Comparison of ENCODE assay signal across 8 mouse cellular contexts in genomic region chr1:156741482-156742411, GRCm38 (mm10). TPM values are rescaled to one million over a fixed set of nuclear protein-coding genes. Genes with fewer than 3 reads are reported as not detected.
DNase-seq lines count a peak whose midpoint lies in the region; ATAC-seq and TF ChIP-seq lines count a peak whose summit lies in the region.

No protein-coding gene starts in this region.

- H3K4me1 ChIP-seq in heart, embryonic 13.5 days, result peaks cover 18% of the 10 kb centered on the region
- H3K4me1 ChIP-seq in neural tube, embryonic 13.5 days (replicated peaks), result no peaks in the 10 kb centered on the region
- peaks cover 3% of the 10 kb centered on the region for H3K4me1 ChIP-seq in testis, adult 2 months (ENCODE audit: control insufficient read depth, insufficient read depth, low read length)

- no peak for ATAC-seq in heart, embryonic 13.5 days (ENCODE audit: extremely low read depth, insufficient number of reproducible peaks, low FRiP score, low TSS enrichment)
- peak; percentile 54 for ATAC-seq in neural tube, embryonic 13.5 days (ENCODE audit: low read depth)

- H3K27ac ChIP-seq in heart, embryonic 13.5 days (replicated peaks), result no peak overlapping the region
- no peak overlapping the region for H3K27ac ChIP-seq in neural tube, embryonic 13.5 days (replicated peaks)
- 0 out of 2 replicates have a peak overlapping the region, but pooled peaks have one; percentile 7 for H3K27ac ChIP-seq in testis, adult 2 months (ENCODE audit: control insufficient read depth, insufficient read depth, low read depth, low read length)

- H3K9me3 ChIP-seq in heart, embryonic 13.5 days, result no peaks in the 10 kb centered on the region
- no peaks in the 10 kb centered on the region for H3K9me3 ChIP-seq in neural tube, embryonic 13.5 days

- no peak for TF ChIP-seq POLR2A in testis, adult 2 months (IDR thresholded peaks at IDR 0.05; ENCODE audit: control insufficient read depth, low read depth, low read length)

- no peaks in the 10 kb centered on the region for H3K27me3 ChIP-seq in heart, embryonic 13.5 days (replicated peaks)
- H3K27me3 ChIP-seq in neural tube, embryonic 13.5 days, result peaks cover 10% of the 10 kb centered on the region; the same call in 1 of the 2 replicates
- no peaks in the 10 kb centered on the region for H3K27me3 ChIP-seq in testis, adult 2 months (ENCODE audit: control insufficient read depth, insufficient read depth, low read length)

- 54% methylated on average over 11 of the region's 11 CpGs for WGBS in heart, embryonic 13.5 days
- 66% methylated on average over 11 of the region's 11 CpGs for WGBS in neural tube, embryonic 13.5 days

- 0 out of 2 replicates have a peak overlapping the region, but pooled peaks have one; percentile 6 for H3K9ac ChIP-seq in heart, embryonic 13.5 days
- H3K9ac ChIP-seq in neural tube, embryonic 13.5 days, result no peak overlapping the region

- DNase-seq in CD4-positive helper T cell, adult 2 months (ENCODE audit: low read depth, low spot score), result peak; percentile 55
- DNase-seq in adrenal gland, postnatal 10 days, result peak; percentile 81
- peak; percentile 65 for DNase-seq in embryo, embryonic 11.5 days (ENCODE audit: low read depth, low spot score)
- peak; percentile 77 to 80 for DNase-seq in kidney, postnatal 4 days
- peak; percentile 42 to 63 for DNase-seq in lung, adult 18-20 months

- H3K4me3 ChIP-seq in heart, embryonic 13.5 days, result no peak overlapping the region
- H3K4me3 ChIP-seq in neural tube, embryonic 13.5 days, result no peak overlapping the region
- H3K4me3 ChIP-seq in testis, adult 2 months (ENCODE audit: control insufficient read depth, low read depth, low read length), result no peak overlapping the region

- TF ChIP-seq CTCF in testis, adult 2 months (IDR thresholded peaks at IDR 0.05; ENCODE audit: control insufficient read depth, insufficient read depth, insufficient replicate concordance, low read depth, low read length), result peak; percentile 71; the same call in 1 of the 2 replicates

- no peak overlapping the region for H3K4me2 ChIP-seq in heart, embryonic 13.5 days
- no peak overlapping the region for H3K4me2 ChIP-seq in neural tube, embryonic 13.5 days

- H3K36me3 ChIP-seq in heart, embryonic 13.5 days, result no peaks in the 10 kb centered on the region
- H3K36me3 ChIP-seq in neural tube, embryonic 13.5 days, result no peaks in the 10 kb centered on the region
- no peaks in the 10 kb centered on the region for H3K36me3 ChIP-seq in testis, adult 2 months (ENCODE audit: control insufficient read depth, insufficient read depth, low read length)

RNA-seq across cellular contexts. Expression of gene Fam20b, which starts 22.9 kb away (rescaled TPM):
- total RNA-seq in adrenal gland, postnatal 10 days (2021), result 10 to 100 TPM; 37.5 to 42.8 TPM
- 20.2 and 21.4 TPM in 2 replicates for polyA plus RNA-seq in heart, embryonic 13.5 days (2015; fragmentation: Nextera tagmentation; extraction: Ambion mirVana)
- 27.6 and 28.2 TPM in 2 replicates for polyA plus RNA-seq in neural tube, embryonic 13.5 days (2015; fragmentation: Nextera tagmentation; extraction: Ambion mirVana)
- 23.3 and 27.7 TPM in 2 replicates for polyA plus RNA-seq in testis, adult 2 months (2012; rRNA removed)
